Mouse (Mus musculus): ENCODE results near the gene Habp4. TPM values are rescaled to one million over a fixed set of nuclear protein-coding genes. Genes with fewer than 3 reads are reported as not detected.

Gene Habp4
- polyA plus RNA-seq, 1 experiment from 2014 or later, result 30.6 TPM

DNA sequence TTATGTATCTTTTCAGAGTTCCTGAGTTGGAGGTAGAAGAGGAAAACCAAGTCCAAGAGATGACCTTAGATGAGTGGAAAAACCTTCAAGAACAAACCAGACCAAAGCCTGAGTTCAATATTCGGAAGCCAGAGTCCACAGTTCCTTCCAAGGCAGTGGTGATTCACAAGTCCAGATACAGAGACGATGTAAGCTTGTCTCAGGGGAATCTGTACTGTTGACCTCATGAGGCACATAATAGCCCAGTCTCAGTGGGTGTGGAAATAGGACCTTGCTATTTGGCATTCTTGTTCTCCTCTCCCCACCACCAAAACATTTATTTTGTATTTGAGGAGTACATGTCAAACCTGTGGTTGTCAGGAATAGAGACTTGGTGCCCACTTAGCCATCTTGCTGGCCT, 20.5 kb downstream of the Habp4 start:
- Histone ChIP-seq H3K4me2 (ENCODE audit: low read depth, low read length) (no peak overlapping the region), H3K9ac (ENCODE audit: low read depth, low read length) (no peak overlapping the region), H3K9me3 (ENCODE audit: control insufficient read depth, low read length) (no peaks in the 10 kb centered on the region), H3K27ac (replicated peaks; ENCODE audit: low read depth, low read length) (no peak overlapping the region), H3K4me3 (ENCODE audit: low read depth, low read length) (no peak overlapping the region), H3K36me3 (ENCODE audit: control insufficient read depth, insufficient read depth, low read length) (peaks cover 43% of the 10 kb centered on the region), H3K4me1 (ENCODE audit: control insufficient read depth, insufficient read depth, low read length) (no peaks in the 10 kb centered on the region), H3K27me3 (replicated peaks; ENCODE audit: control insufficient read depth, insufficient read depth, low read length) (no peaks in the 10 kb centered on the region)
- no peak for DNase-seq (ENCODE audit: low spot score)
- no peak for ATAC-seq (ENCODE audit: low read depth)
- 76% methylated on average over 2 of the region's 2 CpGs for WGBS

DNA sequence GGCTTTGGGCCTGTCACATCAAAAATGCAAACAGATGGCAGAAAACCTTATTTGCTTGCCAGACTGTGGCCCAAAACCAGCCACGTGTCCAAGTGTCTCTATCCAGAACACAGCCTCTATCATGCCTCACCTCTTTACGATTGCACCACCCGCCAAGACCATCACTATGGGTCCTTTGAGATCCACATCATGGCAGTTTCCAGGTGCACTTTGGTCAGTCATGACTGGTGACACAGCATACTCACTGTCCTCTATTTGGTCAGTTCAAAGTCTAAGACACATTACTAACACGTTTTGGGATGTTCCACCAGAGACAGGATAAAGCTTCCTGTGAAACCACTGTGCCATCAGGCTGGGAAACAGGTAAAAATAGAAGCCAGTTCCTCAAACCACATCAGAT, 22.0 kb downstream of the Habp4 start:
- no peak for DNase-seq (ENCODE audit: low spot score)
- no peaks in the 10 kb centered on the region for H3K9me3 ChIP-seq (ENCODE audit: control insufficient read depth, low read length)
- no peaks in the 10 kb centered on the region for H3K27me3 ChIP-seq (replicated peaks; ENCODE audit: control insufficient read depth, insufficient read depth, low read length)
- WGBS, result 81% methylated on average over 4 of the region's 4 CpGs
- H3K9ac ChIP-seq (ENCODE audit: low read depth, low read length), result no peak overlapping the region
- H3K4me2 ChIP-seq (ENCODE audit: low read depth, low read length), result no peak overlapping the region
- ATAC-seq (ENCODE audit: low read depth), result no peak
- no peak overlapping the region for H3K4me3 ChIP-seq (ENCODE audit: low read depth, low read length)
- H3K36me3 ChIP-seq (ENCODE audit: control insufficient read depth, insufficient read depth, low read length), result peaks cover 29% of the 10 kb centered on the region; the same call in 1 of the 2 replicates
- no peaks in the 10 kb centered on the region for H3K4me1 ChIP-seq (ENCODE audit: control insufficient read depth, insufficient read depth, low read length)
- no peak overlapping the region for H3K27ac ChIP-seq (replicated peaks; ENCODE audit: low read depth, low read length)

DNA sequence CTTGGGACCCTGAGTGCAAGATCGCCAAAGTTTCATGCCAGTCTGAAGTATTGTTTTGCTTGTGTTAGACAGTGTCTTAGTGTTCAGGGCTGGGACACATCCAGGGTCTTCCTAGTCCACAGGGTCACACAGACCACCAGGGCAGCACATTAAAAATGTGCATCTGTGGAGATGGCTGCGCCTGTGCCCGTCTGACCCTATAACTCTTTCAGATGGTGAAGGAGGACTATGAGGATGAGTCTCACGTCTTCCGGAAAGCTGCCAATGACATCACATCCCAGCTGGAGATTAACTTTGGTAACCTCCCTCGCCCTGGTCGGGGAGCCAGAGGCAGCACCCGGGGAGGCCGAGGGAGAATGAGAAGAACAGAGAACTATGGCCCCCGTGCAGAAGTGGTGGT, 22.7 kb downstream of the Habp4 start:
- no peak for ATAC-seq (ENCODE audit: low read depth)
- Histone ChIP-seq H3K27ac (replicated peaks; ENCODE audit: low read depth, low read length) (no peak overlapping the region), H3K9me3 (ENCODE audit: control insufficient read depth, low read length) (no peaks in the 10 kb centered on the region), H3K9ac (ENCODE audit: low read depth, low read length) (no peak overlapping the region), H3K27me3 (replicated peaks; ENCODE audit: control insufficient read depth, insufficient read depth, low read length) (no peaks in the 10 kb centered on the region), H3K4me1 (ENCODE audit: control insufficient read depth, insufficient read depth, low read length) (no peaks in the 10 kb centered on the region), H3K36me3 (ENCODE audit: control insufficient read depth, insufficient read depth, low read length) (peaks cover 29% of the 10 kb centered on the region; the same call in 1 of the 2 replicates), H3K4me3 (ENCODE audit: low read depth, low read length) (no peak overlapping the region), H3K4me2 (ENCODE audit: low read depth, low read length) (no peak overlapping the region)
- 81% methylated on average over 10 of the region's 10 CpGs for WGBS
- no peak for DNase-seq (ENCODE audit: low spot score)

DNA sequence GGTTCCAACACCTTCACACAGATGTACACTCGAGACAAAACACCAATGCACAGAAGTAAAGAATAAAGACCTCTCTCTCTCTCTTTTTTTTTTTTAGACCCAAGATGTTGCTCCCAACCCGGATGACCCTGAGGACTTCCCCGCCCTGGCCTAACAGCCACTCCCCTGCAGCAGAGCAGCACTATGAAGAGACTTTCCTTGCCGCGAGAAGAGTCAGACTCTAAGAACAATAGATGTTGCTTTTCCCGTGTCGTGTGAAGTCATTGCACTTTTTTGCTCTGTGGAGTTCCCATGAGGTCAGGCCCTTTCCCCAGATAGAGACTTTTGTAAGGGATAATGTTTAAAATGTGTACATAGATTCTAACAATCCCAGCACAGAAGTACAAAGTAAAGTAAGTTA, 23.6 kb downstream of the Habp4 start:
- 80% methylated on average over 7 of the region's 7 CpGs for WGBS
- Histone ChIP-seq H3K4me2 (ENCODE audit: low read depth, low read length) (no peak overlapping the region), H3K27me3 (replicated peaks; ENCODE audit: control insufficient read depth, insufficient read depth, low read length) (no peaks in the 10 kb centered on the region), H3K9me3 (ENCODE audit: control insufficient read depth, low read length) (no peaks in the 10 kb centered on the region), H3K27ac (replicated peaks; ENCODE audit: low read depth, low read length) (no peak overlapping the region), H3K4me3 (ENCODE audit: low read depth, low read length) (no peak overlapping the region), H3K9ac (ENCODE audit: low read depth, low read length) (no peak overlapping the region), H3K4me1 (ENCODE audit: control insufficient read depth, insufficient read depth, low read length) (no peaks in the 10 kb centered on the region), H3K36me3 (ENCODE audit: control insufficient read depth, insufficient read depth, low read length) (peaks cover 29% of the 10 kb centered on the region; the same call in 1 of the 2 replicates)
- DNase-seq (ENCODE audit: low spot score) (no peak), ATAC-seq (ENCODE audit: low read depth) (no peak)

DNA sequence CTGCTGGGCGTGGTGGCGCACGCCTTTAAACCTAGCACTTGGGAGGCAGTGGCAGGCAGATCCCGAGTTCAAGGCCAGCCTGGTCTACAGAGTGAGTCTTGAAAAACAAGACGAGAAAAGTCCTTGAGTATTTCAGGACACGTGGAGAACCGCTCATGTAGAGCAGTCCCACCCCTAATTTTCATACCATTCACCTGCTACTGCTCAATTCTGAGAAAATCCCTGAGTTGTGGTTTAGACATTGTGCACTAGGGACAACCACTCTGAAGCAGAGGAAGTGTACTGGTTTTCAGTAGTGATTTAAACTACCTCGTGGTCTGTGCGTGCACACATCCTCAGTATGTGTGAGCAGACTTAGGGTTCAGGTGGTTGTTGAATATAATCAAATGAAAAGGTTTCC, 24.0 kb downstream of the Habp4 start:
- Histone ChIP-seq H3K9ac (ENCODE audit: low read depth, low read length) (no peak overlapping the region), H3K4me2 (ENCODE audit: low read depth, low read length) (no peak overlapping the region), H3K36me3 (ENCODE audit: control insufficient read depth, insufficient read depth, low read length) (peaks cover 29% of the 10 kb centered on the region; the same call in 1 of the 2 replicates), H3K4me3 (ENCODE audit: low read depth, low read length) (no peak overlapping the region), H3K27ac (replicated peaks; ENCODE audit: low read depth, low read length) (no peak overlapping the region), H3K4me1 (ENCODE audit: control insufficient read depth, insufficient read depth, low read length) (no peaks in the 10 kb centered on the region), H3K27me3 (replicated peaks; ENCODE audit: control insufficient read depth, insufficient read depth, low read length) (no peaks in the 10 kb centered on the region), H3K9me3 (ENCODE audit: control insufficient read depth, low read length) (no peaks in the 10 kb centered on the region)
- ATAC-seq (ENCODE audit: low read depth), result no peak
- DNase-seq (ENCODE audit: low spot score), result no peak
- 89% methylated on average over 9 of the region's 9 CpGs for WGBS

DNA sequence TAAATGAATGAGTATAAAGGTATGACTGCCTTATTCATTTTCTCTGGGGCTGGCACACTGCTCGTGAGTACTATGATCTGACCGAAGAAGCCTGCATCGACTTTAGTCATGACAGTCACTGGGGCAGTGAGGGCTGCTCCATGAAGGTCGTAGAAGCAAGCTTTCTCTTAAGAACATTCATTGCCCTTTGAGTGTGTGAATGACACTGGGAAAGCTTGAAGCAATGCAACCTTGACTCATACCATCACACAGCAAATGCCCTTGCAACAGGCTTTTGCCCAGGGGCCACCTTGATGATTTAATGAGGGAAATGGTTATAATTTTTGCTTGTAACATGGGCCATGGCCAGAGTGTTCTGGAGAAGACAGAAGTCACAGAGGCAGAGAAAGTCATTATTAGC, 24.9 kb downstream of the Habp4 start:
- no peak overlapping the region for H3K4me3 ChIP-seq (ENCODE audit: low read depth, low read length)
- H3K27ac ChIP-seq (replicated peaks; ENCODE audit: low read depth, low read length), result no peak overlapping the region
- no peaks in the 10 kb centered on the region for H3K4me1 ChIP-seq (ENCODE audit: control insufficient read depth, insufficient read depth, low read length)
- H3K9ac ChIP-seq (ENCODE audit: low read depth, low read length), result no peak overlapping the region
- ATAC-seq (ENCODE audit: low read depth) (no peak), DNase-seq (ENCODE audit: low spot score) (no peak)
- no peak overlapping the region for H3K4me2 ChIP-seq (ENCODE audit: low read depth, low read length)
- no peaks in the 10 kb centered on the region for H3K9me3 ChIP-seq (ENCODE audit: control insufficient read depth, low read length)
- 89% methylated on average over 4 of the region's 4 CpGs for WGBS
- peaks cover 29% of the 10 kb centered on the region; the same call in 1 of the 2 replicates for H3K36me3 ChIP-seq (ENCODE audit: control insufficient read depth, insufficient read depth, low read length)
- no peaks in the 10 kb centered on the region for H3K27me3 ChIP-seq (replicated peaks; ENCODE audit: control insufficient read depth, insufficient read depth, low read length)

DNA sequence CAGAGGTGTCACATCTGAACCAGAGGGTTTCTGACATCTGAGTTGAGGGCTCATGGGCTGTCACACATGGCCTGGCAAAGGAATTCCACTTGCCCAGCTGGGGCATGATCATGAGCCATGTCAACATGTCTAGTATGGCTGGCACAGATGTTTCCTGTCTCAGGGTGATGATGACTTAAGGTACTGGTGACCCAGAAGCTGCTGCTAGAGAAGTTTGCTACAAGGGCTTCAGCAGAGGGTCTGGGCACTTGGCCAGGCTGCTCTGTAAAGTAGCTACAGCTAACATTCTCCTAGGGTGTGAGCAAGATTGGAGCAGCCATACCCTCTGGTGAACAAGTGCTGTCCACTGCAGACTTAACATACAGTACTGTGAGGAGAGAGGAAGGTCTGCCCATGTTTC, 25.4 kb downstream of the Habp4 start:
- Histone ChIP-seq H3K9ac (ENCODE audit: low read depth, low read length) (no peak overlapping the region), H3K4me1 (ENCODE audit: control insufficient read depth, insufficient read depth, low read length) (no peaks in the 10 kb centered on the region), H3K4me2 (ENCODE audit: low read depth, low read length) (no peak overlapping the region), H3K27me3 (replicated peaks; ENCODE audit: control insufficient read depth, insufficient read depth, low read length) (no peaks in the 10 kb centered on the region), H3K27ac (replicated peaks; ENCODE audit: low read depth, low read length) (no peak overlapping the region), H3K36me3 (ENCODE audit: control insufficient read depth, insufficient read depth, low read length) (peaks cover 25% of the 10 kb centered on the region; the same call in 1 of the 2 replicates), H3K4me3 (ENCODE audit: low read depth, low read length) (no peak overlapping the region), H3K9me3 (ENCODE audit: control insufficient read depth, low read length) (no peaks in the 10 kb centered on the region)
- ATAC-seq (ENCODE audit: low read depth) (no peak), DNase-seq (ENCODE audit: low spot score) (no peak)

DNA sequence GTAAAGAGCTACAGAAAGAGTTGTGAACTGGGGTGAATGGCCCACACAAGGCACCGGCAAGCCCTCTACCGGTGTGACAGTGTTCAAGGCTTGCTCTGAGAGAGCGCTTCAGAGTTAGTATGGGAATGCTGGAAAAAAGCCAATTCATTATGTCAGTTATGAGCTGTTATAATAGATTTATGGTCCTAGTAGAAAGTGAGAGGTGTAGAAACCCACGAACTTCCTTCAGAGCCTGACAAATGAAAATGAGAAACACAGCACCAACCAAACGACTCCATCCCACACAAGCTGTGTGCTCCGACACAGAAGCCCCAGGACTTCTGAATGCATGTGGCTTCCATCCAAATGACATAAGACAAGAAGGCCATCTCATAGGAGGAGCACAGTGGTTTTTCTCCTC, 36.3 kb downstream of the Habp4 start:
- DNase-seq (ENCODE audit: low spot score) (no peak), ATAC-seq (ENCODE audit: low read depth) (no peak)
- Histone ChIP-seq H3K4me1 (ENCODE audit: control insufficient read depth, insufficient read depth, low read length) (no peaks in the 10 kb centered on the region), H3K36me3 (ENCODE audit: control insufficient read depth, insufficient read depth, low read length) (peaks cover 41% of the 10 kb centered on the region), H3K27ac (replicated peaks; ENCODE audit: low read depth, low read length) (no peak overlapping the region), H3K4me3 (ENCODE audit: low read depth, low read length) (no peak overlapping the region), H3K9me3 (ENCODE audit: control insufficient read depth, low read length) (no peaks in the 10 kb centered on the region), H3K9ac (ENCODE audit: low read depth, low read length) (no peak overlapping the region), H3K27me3 (replicated peaks; ENCODE audit: control insufficient read depth, insufficient read depth, low read length) (no peaks in the 10 kb centered on the region), H3K4me2 (ENCODE audit: low read depth, low read length) (no peak overlapping the region)
- 86% methylated on average over 6 of the region's 6 CpGs for WGBS

DNA sequence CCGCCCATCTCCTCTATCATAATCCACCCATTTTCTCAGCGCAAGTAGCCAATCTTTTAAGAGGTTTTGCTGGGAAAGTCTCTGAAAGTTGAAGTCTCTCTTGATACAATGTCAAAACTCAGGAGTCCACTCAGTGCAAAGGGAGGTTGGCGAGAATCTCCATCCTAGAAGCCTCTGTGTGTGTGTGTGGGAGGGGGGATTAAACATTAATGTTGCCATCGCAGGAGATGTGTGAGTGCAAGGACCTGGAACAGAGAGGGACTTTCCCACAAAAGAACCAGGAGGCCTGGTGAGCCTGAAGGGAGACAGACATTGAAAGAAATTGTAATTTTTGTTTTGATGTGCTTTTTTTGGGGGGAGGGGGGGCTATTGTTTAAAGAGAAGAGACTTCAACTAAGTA, 36.7 kb downstream of the Habp4 start:
- H3K4me2 ChIP-seq (ENCODE audit: low read depth, low read length), result no peak overlapping the region
- peaks cover 41% of the 10 kb centered on the region for H3K36me3 ChIP-seq (ENCODE audit: control insufficient read depth, insufficient read depth, low read length)
- no peak overlapping the region for H3K27ac ChIP-seq (replicated peaks; ENCODE audit: low read depth, low read length)
- no peak for DNase-seq (ENCODE audit: low spot score)
- no peaks in the 10 kb centered on the region for H3K4me1 ChIP-seq (ENCODE audit: control insufficient read depth, insufficient read depth, low read length)
- ATAC-seq (ENCODE audit: low read depth), result no peak
- H3K4me3 ChIP-seq (ENCODE audit: low read depth, low read length), result no peak overlapping the region
- no peaks in the 10 kb centered on the region for H3K27me3 ChIP-seq (replicated peaks; ENCODE audit: control insufficient read depth, insufficient read depth, low read length)
- H3K9me3 ChIP-seq (ENCODE audit: control insufficient read depth, low read length), result no peaks in the 10 kb centered on the region
- WGBS, result 94% methylated on average over 4 of the region's 4 CpGs
- H3K9ac ChIP-seq (ENCODE audit: low read depth, low read length), result no peak overlapping the region

Data from embryonic facial prominence, embryonic 14.5 days (tissue).